Mouse (Mus musculus) embryonic facial prominence, embryonic 15.5 days (tissue): ENCODE results near the gene Jazf1. TPM values are rescaled to one million over a fixed set of nuclear protein-coding genes. Genes with fewer than 3 reads are reported as not detected.

Experiments used
- ATAC-seq: fragments of 200-750 bp; cut with Nextera tagmentation; 2 replicates; pipeline ENCODE4 v1.8.0; 2017; ENCODE audit warnings: low read depth, moderate TSS enrichment; ENCODE audit not compliant: insufficient number of reproducible peaks, low FRiP score, low TSS enrichment
- H3K27ac ChIP-seq: fragments of 300-500 bp; sonication (generic); replicated peaks from 2 replicates; pipeline ENCODE4 v1.5.1; 2015; ENCODE audit warnings: mild to moderate bottlenecking, inconsistent platforms
- H3K27me3 ChIP-seq: fragments of 300-500 bp; sonication (generic); 2 replicates; pipeline ENCODE4 v1.6.1; 2015; ENCODE audit warnings: inconsistent platforms
- H3K36me3 ChIP-seq: fragments of 300-500 bp; sonication (generic); 2 replicates; pipeline ENCODE4 v1.6.1; 2015; ENCODE audit warnings: mild to moderate bottlenecking, inconsistent platforms
- H3K4me1 ChIP-seq: fragments of 300-500 bp; sonication (generic); 2 replicates; pipeline ENCODE4 v1.6.1; 2015; ENCODE audit warnings: inconsistent platforms
- H3K4me2 ChIP-seq: fragments of 300-500 bp; sonication (generic); replicated peaks from 2 replicates; pipeline ENCODE4 v1.6.1; 2015; ENCODE audit warnings: mild to moderate bottlenecking, inconsistent platforms
- H3K4me3 ChIP-seq: fragments of 300-500 bp; sonication (generic); replicated peaks from 2 replicates; pipeline ENCODE4 v1.5.1; 2015; ENCODE audit warnings: mild to moderate bottlenecking, inconsistent platforms
- H3K9ac ChIP-seq: fragments of 300-500 bp; sonication (generic); 2 replicates; pipeline ENCODE4 v1.6.1; 2015; ENCODE audit warnings: inconsistent platforms
- H3K9me3 ChIP-seq: fragments of 300-500 bp; sonication (generic); replicated peaks from 2 replicates; pipeline ENCODE4 v1.6.1; 2016; ENCODE audit warnings: inconsistent platforms
- WGBS: fragments of 180-500 bp; shearing (Covaris S2); methylation state at CpG from one replicate; pipeline ENCODE4 v1.1.7; 2015; 5-methylcytosine and 5-hydroxymethylcytosine counted together
- polyA plus RNA-seq: library from polyadenylated mRNA; unstranded; fragments of >200 nt; fragmentation: Nextera tagmentation; extraction: Ambion mirVana; gene quantifications from 2 replicates; pipeline ENCODE4 v1.2.1, GENCODE M21; 2015

Gene Jazf1
- polyA plus RNA-seq, 1 experiment from 2014 or later, result 14.9 TPM

DNA sequence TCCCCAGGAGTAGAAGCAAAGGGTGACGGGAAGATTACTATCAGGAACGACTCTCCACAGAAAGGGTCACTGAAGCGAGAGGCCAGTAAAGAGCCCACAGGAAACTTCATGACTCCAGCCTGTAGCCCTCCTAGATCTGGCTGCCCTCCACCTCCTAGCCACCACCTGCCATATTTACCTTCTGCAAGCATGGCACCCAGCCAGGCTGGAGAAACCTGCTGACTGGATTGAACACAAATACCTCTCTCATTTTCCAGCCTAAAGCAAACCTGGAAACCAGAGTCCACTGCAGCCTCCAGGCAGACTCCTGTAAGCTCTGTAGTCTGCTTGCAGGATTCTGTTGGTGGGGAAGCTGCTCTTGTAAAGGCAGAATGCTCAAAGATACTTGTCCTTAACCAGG lies 62.4 kb downstream of the Jazf1 start:
- H3K4me2 ChIP-seq, result no peak overlapping the region
- 66% methylated on average over 3 of the region's 3 CpGs for WGBS
- no peak for ATAC-seq
- peaks cover 4% of the 10 kb centered on the region; the same call in 1 of the 2 replicates for H3K4me1 ChIP-seq
- H3K27me3 ChIP-seq, result no peaks in the 10 kb centered on the region
- no peak overlapping the region for H3K4me3 ChIP-seq
- no peak overlapping the region for H3K9ac ChIP-seq
- H3K27ac ChIP-seq, result no peak overlapping the region
- H3K36me3 ChIP-seq, result no peaks in the 10 kb centered on the region
- no peaks in the 10 kb centered on the region for H3K9me3 ChIP-seq

DNA sequence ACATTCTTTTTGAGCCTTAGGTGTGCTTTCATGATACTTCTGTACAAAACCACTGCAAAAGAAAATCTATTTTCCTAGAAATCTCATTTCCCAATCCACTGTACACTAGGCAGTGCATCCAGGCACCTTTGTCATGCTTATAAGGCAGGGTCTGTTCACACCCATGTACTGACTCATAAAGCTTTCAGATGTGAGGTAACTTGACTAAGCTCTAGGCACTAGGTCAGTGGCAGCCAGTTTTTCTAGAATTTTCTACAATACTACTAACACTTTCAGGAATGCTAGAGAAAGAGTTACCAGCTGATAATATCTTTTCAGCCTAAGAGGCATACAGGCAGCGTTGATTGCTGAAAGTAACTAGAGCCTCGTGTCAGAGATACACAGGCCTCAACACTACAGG lies 62.9 kb downstream of the Jazf1 start:
- no peak for ATAC-seq
- Histone ChIP-seq H3K9ac (no peak overlapping the region), H3K4me1 (peaks cover 4% of the 10 kb centered on the region; the same call in 1 of the 2 replicates), H3K27me3 (no peaks in the 10 kb centered on the region), H3K4me3 (no peak overlapping the region), H3K36me3 (no peaks in the 10 kb centered on the region), H3K9me3 (no peaks in the 10 kb centered on the region), H3K4me2 (no peak overlapping the region), H3K27ac (no peak overlapping the region)
- 45% methylated on average over 2 of the region's 2 CpGs for WGBS

DNA sequence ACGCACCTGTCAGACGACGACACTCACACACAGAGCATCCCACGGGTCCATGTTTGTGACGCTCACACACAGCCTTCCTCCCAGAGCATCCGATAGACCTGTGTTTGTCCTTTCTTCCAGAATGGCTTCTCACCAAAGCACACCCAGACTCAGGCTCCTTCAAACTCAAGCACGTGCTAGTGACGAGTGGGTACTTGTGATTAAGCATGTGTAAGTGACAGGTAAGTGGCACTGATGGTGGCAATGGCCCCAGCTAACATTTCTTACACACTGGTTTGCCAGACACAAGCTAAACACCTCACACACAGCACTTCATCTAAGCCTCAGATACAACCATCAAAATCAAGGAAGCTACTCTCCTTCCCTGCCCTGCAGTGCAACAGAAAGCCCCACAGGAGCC lies 77.6 kb downstream of the Jazf1 start:
- Histone ChIP-seq H3K4me1 (no peaks in the 10 kb centered on the region), H3K4me3 (no peak overlapping the region), H3K9ac (no peak overlapping the region), H3K36me3 (no peaks in the 10 kb centered on the region), H3K27me3 (peaks cover 3% of the 10 kb centered on the region; the same call in 1 of the 2 replicates), H3K4me2 (no peak overlapping the region), H3K9me3 (no peaks in the 10 kb centered on the region), H3K27ac (no peak overlapping the region)
- ATAC-seq, result no peak
- WGBS, result 90% methylated on average over 8 of the region's 8 CpGs

DNA sequence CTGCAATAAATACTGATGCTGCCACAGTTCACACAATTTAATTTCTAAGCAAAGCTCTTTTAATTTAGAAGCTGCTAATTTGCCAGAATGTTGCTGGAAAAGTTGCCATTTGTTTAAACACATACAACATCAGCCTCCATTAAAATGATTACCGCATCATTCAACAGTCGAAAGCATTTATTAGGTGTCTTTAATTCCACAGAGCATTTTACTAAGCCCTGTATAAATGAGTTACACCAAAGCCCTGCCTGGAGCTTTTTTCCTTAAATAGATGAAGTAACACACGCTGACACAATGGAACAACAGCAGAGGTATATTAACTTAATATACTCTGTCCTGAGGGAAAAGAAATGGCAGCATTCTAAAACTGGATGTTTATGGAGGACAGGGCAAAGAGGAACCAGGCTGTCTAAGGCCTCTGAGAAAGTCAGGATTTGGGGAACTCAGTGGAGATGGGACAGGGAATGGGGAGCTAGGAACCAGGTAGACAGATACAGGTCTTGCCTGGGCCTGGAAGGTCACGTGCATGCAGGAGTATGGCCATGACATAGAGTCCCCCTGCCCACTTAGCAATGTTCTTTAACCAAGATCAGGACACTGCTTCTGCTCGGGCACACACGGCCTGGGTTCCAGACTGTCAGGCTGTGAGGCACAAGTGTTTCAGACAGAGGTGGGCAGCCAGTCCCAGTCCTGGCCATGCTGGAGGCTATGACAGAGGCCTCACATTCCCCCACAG lies 80.4 kb downstream of the Jazf1 start:
- Histone ChIP-seq H3K4me1 (no peaks in the 10 kb centered on the region), H3K36me3 (no peaks in the 10 kb centered on the region), H3K27me3 (peaks cover 3% of the 10 kb centered on the region; the same call in 1 of the 2 replicates), H3K9ac (no peak overlapping the region), H3K4me3 (no peak overlapping the region), H3K4me2 (no peak overlapping the region), H3K27ac (no peak overlapping the region), H3K9me3 (no peaks in the 10 kb centered on the region)
- no peak for ATAC-seq
- WGBS, result 75% methylated on average over 6 of the region's 6 CpGs

DNA sequence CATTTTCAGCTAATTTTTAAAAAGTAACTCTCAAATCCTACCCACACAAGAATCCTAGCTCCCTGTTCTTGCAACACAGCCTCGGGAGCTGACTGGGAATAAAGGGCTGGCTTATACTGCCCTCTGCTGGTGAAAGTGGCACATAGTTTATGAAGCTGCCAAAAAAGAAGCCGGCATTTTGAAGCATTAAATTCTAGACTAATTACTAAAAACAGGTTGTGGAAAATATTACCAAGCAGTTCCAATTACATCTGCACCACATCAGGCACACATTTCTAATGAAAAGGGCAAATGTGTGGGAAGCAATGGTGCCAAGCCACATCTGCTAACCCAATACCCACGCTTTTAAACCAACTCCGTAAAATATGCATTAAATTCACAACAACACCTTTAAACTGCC lies 81.0 kb downstream of the Jazf1 start:
- no peaks in the 10 kb centered on the region for H3K9me3 ChIP-seq
- H3K4me2 ChIP-seq, result no peak overlapping the region
- no peaks in the 10 kb centered on the region for H3K4me1 ChIP-seq
- 34% methylated on average over 4 of the region's 4 CpGs for WGBS
- no peak overlapping the region for H3K27ac ChIP-seq
- H3K4me3 ChIP-seq, result no peak overlapping the region
- H3K27me3 ChIP-seq, result peaks cover 3% of the 10 kb centered on the region; the same call in 1 of the 2 replicates
- no peaks in the 10 kb centered on the region for H3K36me3 ChIP-seq
- ATAC-seq, result no peak
- H3K9ac ChIP-seq, result no peak overlapping the region

DNA sequence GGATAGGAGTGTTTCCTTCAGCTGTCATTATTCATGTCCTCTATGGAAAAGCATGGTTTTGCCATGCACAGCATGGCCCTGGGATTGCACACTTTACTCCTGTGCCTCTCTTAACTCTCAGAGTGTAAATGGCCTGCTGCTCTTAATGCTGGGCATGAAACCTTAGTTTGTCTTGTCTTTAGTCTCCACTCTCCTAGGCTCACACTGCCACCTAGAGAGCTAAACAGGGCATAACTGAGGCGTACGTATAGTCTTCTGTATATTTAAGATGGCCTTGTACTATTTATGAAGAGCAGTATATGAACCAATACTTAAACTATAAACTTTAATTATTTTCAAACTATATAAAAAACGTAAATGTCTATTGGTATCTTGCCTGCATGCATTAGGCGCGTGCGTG lies 86.3 kb downstream of the Jazf1 start:
- Histone ChIP-seq H3K27me3 (no peaks in the 10 kb centered on the region), H3K9me3 (no peaks in the 10 kb centered on the region), H3K4me2 (no peak overlapping the region), H3K4me3 (no peak overlapping the region), H3K36me3 (no peaks in the 10 kb centered on the region), H3K27ac (no peak overlapping the region), H3K9ac (no peak overlapping the region), H3K4me1 (no peaks in the 10 kb centered on the region)
- ATAC-seq, result no peak
- WGBS, result 85% methylated on average over 6 of the region's 6 CpGs

DNA sequence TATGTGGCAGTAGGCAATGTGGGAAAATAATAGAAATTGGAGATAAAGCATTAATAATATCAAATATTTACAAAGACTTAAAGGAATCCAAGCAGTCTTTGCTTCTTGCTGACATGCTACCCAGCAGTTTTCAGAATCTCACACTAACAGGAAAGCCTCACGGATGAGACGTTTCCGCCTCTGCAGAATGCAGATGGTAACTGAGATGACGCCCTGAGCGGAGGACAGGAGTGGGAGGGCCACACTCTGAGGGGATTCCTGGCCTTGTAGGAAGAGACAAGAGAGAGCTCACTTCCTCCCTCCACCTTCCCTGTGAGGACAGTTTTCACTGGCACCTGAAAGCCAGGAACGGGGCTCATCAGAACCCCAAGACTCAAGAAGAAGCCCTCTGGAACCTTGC lies 88.9 kb downstream of the Jazf1 start:
- Histone ChIP-seq H3K27me3 (no peaks in the 10 kb centered on the region), H3K9ac (no peak overlapping the region), H3K9me3 (no peaks in the 10 kb centered on the region), H3K4me1 (no peaks in the 10 kb centered on the region), H3K4me3 (no peak overlapping the region), H3K4me2 (no peak overlapping the region), H3K36me3 (no peaks in the 10 kb centered on the region), H3K27ac (no peak overlapping the region)
- 93% methylated on average over 6 of the region's 6 CpGs for WGBS
- ATAC-seq, result no peak

DNA sequence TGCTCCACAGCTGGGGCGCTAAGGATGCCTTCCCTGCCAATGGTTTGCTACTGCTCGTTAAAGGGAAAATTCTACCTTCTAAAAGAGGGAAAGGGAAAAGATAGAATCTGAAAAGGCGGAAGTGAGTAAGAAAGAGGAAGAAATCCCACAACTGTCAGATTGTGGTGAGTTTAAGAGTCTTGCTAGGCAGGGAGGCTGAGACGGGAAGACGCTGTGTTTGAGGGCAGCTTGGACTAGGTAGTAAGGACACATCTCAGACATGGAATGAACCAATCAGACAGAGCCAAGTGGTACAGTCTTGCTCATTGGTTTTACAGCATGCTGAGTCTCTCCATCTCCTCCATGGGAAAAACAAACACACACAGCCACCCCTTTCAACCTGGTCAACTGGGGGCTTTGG lies 95.1 kb downstream of the Jazf1 start:
- Histone ChIP-seq H3K9me3 (no peaks in the 10 kb centered on the region), H3K4me2 (no peak overlapping the region), H3K4me1 (no peaks in the 10 kb centered on the region), H3K27ac (no peak overlapping the region), H3K27me3 (no peaks in the 10 kb centered on the region), H3K9ac (no peak overlapping the region), H3K36me3 (no peaks in the 10 kb centered on the region), H3K4me3 (no peak overlapping the region)
- no peak for ATAC-seq
- WGBS, result 86% methylated on average over 5 of the region's 5 CpGs

DNA sequence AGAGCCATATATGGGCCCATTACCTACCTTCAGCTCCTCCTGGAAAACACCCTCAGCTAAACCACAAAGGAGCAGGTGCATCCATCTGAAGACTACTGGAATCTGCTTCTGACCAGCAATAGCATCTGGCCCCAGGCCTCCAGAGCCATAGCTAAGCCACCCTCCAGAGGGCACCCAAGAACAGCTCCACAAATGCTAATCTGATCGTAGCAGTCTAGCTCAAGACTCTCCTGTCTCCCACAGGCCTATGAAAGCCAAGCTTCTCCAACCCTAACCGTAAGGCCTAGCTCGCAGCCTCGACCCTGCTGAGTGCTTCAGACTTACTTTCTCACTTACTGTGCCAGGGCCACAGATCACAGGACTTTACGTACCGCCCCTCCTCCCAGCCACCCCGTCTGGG lies 96.3 kb downstream of the Jazf1 start:
- Histone ChIP-seq H3K4me1 (no peaks in the 10 kb centered on the region), H3K4me3 (no peak overlapping the region), H3K9ac (no peak overlapping the region), H3K36me3 (no peaks in the 10 kb centered on the region), H3K4me2 (no peak overlapping the region), H3K9me3 (no peaks in the 10 kb centered on the region), H3K27ac (no peak overlapping the region), H3K27me3 (no peaks in the 10 kb centered on the region)
- WGBS, result 68% methylated on average over 7 of the region's 7 CpGs
- no peak for ATAC-seq

DNA sequence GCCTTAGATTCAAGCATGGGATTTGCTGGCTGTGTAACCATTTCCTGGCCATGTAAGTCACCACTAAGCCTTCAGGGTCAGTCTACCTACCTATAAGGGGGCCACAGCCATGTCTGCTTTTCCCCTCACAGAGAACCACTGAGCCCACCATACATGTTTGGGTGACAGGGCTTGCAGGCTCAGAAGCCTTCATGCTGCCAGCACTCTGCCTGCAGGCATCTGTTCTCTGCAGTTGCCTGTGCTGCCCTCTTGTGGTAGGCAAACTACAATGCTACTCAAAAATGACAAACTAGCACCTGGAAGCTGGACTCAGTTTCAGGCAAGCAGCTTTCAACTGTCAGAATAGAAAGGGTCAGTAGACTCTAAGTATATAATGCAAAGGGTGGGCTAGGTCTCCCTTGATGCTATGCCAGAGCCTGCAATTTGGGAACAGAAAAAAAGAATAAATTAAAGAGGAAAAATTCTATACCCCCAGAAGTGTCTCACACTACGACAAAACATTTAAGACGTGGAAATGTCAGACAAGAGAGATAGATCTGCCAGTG lies 98.6 kb downstream of the Jazf1 start:
- Histone ChIP-seq H3K27ac (no peak overlapping the region), H3K9ac (no peak overlapping the region), H3K4me3 (no peak overlapping the region), H3K9me3 (no peaks in the 10 kb centered on the region), H3K4me2 (no peak overlapping the region), H3K4me1 (no peaks in the 10 kb centered on the region), H3K27me3 (no peaks in the 10 kb centered on the region), H3K36me3 (no peaks in the 10 kb centered on the region)
- 87% methylated on average over 2 of the region's 2 CpGs for WGBS
- ATAC-seq, result no peak

DNA sequence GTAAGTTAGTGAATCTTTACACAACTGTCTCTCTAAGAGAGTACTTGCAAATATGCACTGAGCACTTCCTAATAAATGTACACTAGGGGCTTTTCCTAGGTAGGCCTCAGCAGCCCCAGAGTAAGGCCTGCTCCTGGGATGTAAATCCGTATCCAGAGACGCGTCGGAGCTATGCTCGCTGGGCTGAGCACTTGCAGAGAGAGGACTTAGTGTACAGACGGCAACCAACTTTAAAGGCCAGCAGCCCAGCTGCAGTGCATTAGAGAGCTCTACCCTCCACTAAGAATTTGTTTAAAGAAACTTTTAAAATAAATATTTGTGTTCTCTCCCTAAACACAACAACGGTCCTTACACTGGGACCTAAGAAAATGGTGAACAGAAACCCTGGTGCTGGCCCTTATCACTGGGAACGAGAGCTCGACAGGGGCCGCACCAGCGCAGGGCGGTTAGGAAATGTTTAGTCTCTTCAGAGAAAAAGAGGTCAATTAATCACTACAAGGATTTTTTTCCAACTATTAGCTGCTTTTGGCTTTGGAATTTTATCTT lies 100.0 kb downstream of the Jazf1 start:
- Histone ChIP-seq H3K27ac (no peak overlapping the region), H3K4me1 (peaks cover 8% of the 10 kb centered on the region), H3K36me3 (no peaks in the 10 kb centered on the region), H3K4me2 (no peak overlapping the region), H3K4me3 (no peak overlapping the region), H3K27me3 (no peaks in the 10 kb centered on the region), H3K9ac (no peak overlapping the region), H3K9me3 (no peaks in the 10 kb centered on the region)
- ATAC-seq, result no peak
- WGBS, result 42% methylated on average over 12 of the region's 12 CpGs
